Mouse (Mus musculus) embryonic fibroblast, embryonic 13.5 days (primary cell): ENCODE data around the gene Fam25c. TPM values are rescaled to one million over a fixed set of nuclear protein-coding genes. Genes with fewer than 3 reads are reported as not detected.
A peak's percentile ranks its signal among the peaks of the same experiment; 100 is the strongest.

Source experiments
- H3K27ac ChIP-seq: 2 replicates; pipeline ENCODE4 v1.5.1; 2012; ENCODE audit warnings: low read length, control low read depth, inconsistent platforms; ENCODE audit not compliant: insufficient read depth
- H3K4me1 ChIP-seq: 2 replicates; pipeline ENCODE4 v1.6.1; 2011; ENCODE audit warnings: low read length; ENCODE audit not compliant: control insufficient read depth, insufficient read depth
- H3K4me3 ChIP-seq: 2 replicates; pipeline ENCODE4 v1.5.1; 2011; ENCODE audit warnings: mild to moderate bottlenecking, control low read depth, low read length; ENCODE audit not compliant: insufficient read depth
- CTCF ChIP-seq: IDR thresholded peaks from 2 replicates; pipeline ENCODE4 v1.5.1; 2011; ENCODE audit warnings: mild to moderate bottlenecking, control low read depth, low read length, moderate library complexity, borderline replicate concordance; ENCODE audit not compliant: insufficient read depth
- POLR2A ChIP-seq: IDR thresholded peaks from 2 replicates; pipeline ENCODE4 v1.6.1; 2011; ENCODE audit warnings: low read depth, mild to moderate bottlenecking, control low read depth, low read length, moderate library complexity
- polyA plus RNA-seq: library from polyadenylated mRNA; stranded (reverse); fragments of >200 nt; gene quantifications from 2 replicates; pipeline ENCODE4 v1.2.4, GENCODE M21; 2011; ENCODE audit warnings: low read depth; ENCODE audit not compliant: missing spikeins, insufficient read length

Gene Fam25c
- polyA plus RNA-seq, 1 experiment: not detected

DNA sequence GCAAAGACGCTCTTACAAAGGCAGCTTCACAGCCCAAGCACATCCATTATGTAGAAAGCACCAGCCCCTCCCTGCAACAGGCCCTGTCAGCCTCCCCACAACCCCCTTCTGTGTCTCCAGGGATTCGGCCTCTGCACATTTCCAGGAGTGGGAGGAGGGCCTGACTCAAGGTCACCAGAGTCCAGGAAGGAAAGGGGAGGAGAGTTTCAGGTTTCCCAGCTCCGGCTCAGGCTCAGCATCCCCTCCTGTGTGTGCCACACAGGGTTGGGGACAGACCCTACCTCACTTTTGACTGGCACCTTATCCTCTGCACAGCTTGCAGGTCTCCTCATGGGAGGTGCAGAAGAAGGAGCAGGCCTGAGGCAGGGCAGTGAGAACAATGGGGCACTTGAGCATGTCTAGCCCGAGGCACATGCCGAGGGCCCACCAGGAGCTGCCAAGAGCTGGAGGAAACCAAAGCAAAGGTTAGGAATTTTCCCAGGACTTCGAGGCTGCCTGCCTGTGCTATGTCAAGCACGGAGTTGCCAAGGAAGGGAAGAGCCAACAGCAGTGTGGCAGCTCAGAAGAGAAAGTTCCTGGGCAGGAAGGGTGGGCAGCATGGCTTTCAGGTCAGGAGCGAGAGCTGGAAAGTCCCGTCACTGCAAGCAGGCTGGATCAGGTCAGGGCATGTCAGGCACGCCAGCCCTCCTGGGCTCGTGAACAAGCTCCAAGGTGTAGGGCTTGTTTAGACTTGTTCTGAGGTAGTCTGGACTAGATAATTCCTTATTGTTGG, 23.5 kb upstream of the Fam25c start:
- peak overlapping the region; percentile 16 for H3K27ac ChIP-seq
- no peak for TF ChIP-seq CTCF
- TF ChIP-seq POLR2A: no peak
- peaks cover 3% of the 10 kb centered on the region; the same call in 1 of the 2 replicates for H3K4me1 ChIP-seq
- no peak overlapping the region for H3K4me3 ChIP-seq

DNA sequence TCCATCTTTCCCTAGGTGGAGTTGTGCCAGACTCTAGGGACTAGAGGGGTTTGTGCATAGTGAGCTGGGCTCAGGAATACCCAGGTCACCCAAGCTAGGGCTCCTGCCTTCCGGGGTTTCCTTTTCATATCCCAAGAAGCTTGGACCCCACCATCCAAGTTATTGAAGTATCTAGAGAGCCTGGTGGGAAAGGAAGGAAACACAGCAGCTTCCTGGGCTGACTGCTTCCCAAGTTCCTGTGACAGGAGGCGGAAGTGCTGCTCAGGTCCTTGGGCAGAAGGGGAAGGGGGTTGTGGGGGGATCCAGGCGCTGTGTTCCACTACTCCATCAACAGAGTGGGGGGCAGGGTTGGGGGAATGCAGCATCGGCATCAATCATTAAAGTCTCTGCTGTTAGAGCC, 21.9 kb upstream of the Fam25c start:
- peaks cover 3% of the 10 kb centered on the region; the same call in 1 of the 2 replicates for H3K4me1 ChIP-seq
- no peak overlapping the region for H3K27ac ChIP-seq
- H3K4me3 ChIP-seq: no peak overlapping the region

DNA sequence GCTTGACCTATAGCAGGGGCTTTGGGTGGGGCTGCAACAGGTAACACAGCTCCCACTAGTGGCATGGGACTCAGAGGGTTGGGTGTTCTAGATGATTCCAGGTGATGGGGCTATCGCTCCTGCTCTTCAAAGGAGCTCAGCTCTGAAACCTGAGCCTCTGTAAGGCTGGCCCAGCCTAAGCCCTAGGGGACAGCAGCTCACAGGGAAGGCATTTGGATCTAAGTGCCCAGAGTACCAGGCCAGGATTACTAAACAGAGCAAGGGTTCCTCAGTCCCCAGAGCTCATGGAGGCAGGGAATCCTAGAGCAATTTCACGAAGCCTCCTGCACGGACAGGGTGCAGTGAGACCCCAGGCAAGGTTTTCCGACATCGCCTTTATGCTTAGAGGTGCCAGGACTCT, 20.7 kb upstream of the Fam25c start:
- TF ChIP-seq POLR2A (no peak), CTCF (no peak)
- no peak overlapping the region for H3K4me3 ChIP-seq
- H3K4me1 ChIP-seq: peaks cover 3% of the 10 kb centered on the region; the same call in 1 of the 2 replicates
- H3K27ac ChIP-seq: no peak overlapping the region

More for the DNA sequence above, 21.9 kb upstream of the Fam25c start:
- no peak for TF ChIP-seq POLR2A
- no peak for TF ChIP-seq CTCF

DNA sequence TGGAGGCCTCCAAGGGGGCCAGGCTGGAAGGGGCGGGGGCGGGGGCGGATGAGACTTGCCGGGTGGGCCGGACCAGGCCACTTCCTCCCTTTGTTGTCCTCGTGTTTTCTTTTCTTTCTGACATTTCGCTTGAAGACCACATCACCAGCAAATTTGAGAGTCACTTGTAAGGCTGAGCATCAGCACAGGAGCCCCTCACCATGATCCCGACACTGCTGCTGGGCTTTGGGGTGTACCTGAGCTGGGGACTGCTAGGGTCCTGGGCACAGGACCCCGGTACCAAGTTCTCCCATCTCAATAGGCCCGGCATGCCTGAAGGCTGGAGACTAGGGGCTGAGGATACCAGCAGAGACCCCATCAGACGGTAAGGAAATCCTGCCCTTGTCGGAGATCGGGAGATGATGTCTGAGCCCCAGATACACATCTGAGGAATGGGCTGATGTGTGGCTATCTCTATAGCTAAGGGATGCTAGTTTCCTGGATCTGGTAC, 20.2 kb upstream of the Fam25c start, which contains the start of gene Mmrn2:
Gene Mmrn2 (plus strand): TSS at position 51 of the 490 bp plus-strand sequence.
- Histone ChIP-seq H3K27ac (no peak within 1 kb of the TSS), H3K4me3 (no peak within 1 kb of the TSS), H3K4me1 (peaks cover 3% of the 10 kb centered on the region; the same call in 1 of the 2 replicates)
- TF ChIP-seq CTCF: no peak
- TF ChIP-seq POLR2A: no peak

DNA sequence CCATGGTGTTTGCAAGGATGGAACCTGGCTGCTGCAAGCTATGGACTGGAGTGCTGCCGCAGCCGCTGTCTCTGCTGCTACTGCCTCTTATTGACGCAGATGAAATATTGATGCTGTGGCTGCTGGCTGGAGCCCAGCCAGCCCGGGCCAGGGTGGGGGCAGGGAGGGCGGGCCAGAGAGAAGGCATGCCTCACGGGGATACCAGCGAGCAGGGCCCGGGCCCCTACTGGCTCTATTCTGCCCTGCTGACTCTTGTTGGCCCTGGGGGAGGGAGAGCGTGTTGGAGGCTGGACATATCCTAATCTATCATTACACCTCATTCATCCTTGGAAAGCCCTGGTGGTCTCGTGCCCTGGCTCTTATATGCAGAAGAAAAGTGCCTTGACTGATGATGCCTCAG, 19.3 kb upstream of the Fam25c start, which contains the start of gene Sncg:
Gene Sncg (minus strand): TSS at position 213 of the 400 bp plus-strand sequence.
- H3K4me3 ChIP-seq: no peak within 1 kb of the TSS
- peaks cover 3% of the 10 kb centered on the region; the same call in 1 of the 2 replicates for H3K4me1 ChIP-seq
- no peak for TF ChIP-seq POLR2A
- no peak for TF ChIP-seq CTCF
- H3K27ac ChIP-seq: no peak within 1 kb of the TSS

DNA sequence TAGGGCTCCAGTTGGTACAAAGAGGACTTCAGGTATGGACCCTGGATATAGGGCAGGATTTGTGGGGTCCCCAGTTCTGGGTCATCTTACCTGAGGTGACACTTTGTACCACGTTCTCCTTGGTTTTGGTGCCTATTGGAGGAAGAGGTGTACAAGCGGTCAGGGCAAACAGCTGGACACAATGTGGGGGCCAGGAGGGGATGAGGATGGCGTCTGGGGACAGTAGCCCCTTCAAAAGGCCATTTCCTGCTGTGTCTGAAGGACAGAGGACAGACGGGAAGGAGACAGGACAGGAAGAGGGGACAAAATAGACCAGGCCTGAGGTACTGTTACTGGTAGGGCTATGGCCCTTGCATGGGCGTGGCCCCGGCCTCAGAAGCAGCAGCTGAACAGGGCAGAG, 18.3 kb upstream of the Fam25c start:
- Histone ChIP-seq H3K27ac (no peak overlapping the region), H3K4me3 (no peak overlapping the region), H3K4me1 (peaks cover under 1% of the 10 kb centered on the region; the same call in 1 of the 2 replicates)
- TF ChIP-seq CTCF: no peak
- TF ChIP-seq POLR2A: no peak

DNA sequence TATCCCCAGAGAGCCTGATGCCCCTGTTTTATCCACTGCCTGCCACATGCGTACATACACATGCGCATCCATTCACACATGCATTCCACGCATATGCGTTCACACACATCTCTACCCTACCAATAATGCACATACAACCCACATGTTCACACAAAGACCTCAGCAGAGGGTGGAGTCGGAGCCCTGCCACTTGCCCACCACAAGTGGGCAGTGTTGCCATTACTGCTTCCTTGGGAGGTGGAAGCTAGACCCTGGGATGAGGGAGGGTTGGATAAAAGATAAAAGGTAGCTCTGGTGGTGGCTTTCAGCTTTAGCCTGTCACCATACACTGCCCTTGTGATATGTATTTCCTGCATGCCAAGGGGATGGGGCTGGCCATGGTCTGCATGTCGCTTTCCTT, 17.4 kb upstream of the Fam25c start:
- no peak overlapping the region for H3K27ac ChIP-seq
- no peak overlapping the region for H3K4me3 ChIP-seq
- no peaks in the 10 kb centered on the region for H3K4me1 ChIP-seq
- peak; percentile 43; the same call in 1 of the 2 replicates for TF ChIP-seq CTCF
- TF ChIP-seq POLR2A: no peak

DNA sequence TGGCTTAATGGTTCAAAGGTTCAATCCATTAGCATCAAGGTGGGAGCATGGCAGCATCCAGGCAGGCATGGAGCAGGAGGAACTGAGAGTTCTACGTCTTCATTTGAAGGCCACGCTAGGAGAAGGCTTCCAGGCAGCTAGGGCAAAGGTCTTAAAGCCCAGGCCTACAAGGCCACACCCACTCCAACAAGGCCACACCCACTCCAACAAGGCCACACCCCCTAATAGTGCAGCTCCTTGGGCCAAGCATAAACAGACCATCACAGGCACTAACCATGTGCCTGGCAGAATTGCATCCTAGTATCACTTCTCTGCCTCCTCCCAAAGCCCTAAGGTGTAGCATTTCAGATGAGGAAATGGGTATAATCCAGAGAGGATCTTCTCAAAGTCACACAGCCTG, 16.5 kb upstream of the Fam25c start:
- Histone ChIP-seq H3K4me3 (no peak overlapping the region), H3K4me1 (no peaks in the 10 kb centered on the region), H3K27ac (no peak overlapping the region)
- TF ChIP-seq POLR2A (no peak), CTCF (no peak)

DNA sequence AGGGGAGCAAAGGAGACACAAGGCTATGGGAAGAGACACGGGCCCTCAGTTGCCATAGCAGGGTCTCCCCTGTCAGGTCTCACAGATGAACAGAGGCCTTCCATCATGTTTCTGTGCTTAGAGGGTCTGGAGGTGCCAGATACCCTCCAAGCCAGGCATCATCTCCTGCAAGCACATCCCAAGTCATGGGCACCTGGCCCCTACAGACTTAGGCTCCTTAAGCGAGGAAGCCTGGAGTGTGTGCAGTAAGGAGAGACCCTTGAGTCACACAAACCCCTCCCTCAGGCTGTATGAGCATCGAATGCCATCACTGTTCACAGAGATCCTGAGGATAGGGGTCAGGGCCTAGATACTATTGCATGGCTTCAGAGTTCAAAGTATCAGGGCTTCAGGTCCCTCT, 15.7 kb upstream of the Fam25c start:
- Histone ChIP-seq H3K27ac (no peak overlapping the region), H3K4me3 (no peak overlapping the region), H3K4me1 (no peaks in the 10 kb centered on the region)
- TF ChIP-seq POLR2A: no peak
- no peak for TF ChIP-seq CTCF

DNA sequence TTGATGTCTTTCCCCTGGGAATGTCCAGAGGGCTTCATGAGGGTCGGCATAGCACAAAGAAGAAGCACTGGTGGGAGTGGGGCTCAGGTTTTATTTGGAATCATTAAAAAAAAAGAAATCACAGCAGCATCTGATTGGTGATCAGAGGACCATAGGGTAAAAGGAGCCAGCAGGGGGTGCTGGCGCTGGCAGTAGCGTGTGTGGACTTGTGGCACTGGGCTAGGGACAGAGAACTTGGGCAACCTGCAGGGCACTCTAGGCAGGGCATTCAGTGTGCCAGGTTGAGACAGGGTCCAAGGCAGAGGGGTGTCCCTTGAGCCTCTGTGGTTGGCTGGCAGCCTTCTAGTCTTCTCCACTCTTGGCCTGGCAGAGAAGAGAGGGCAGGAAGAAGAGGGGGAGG, 15.0 kb upstream of the Fam25c start:
- TF ChIP-seq POLR2A (no peak), CTCF (no peak)
- no peak overlapping the region for H3K4me3 ChIP-seq

More for the DNA sequence above, 15.0 kb upstream of the Fam25c start:
- Histone ChIP-seq H3K27ac (no peak overlapping the region), H3K4me1 (no peaks in the 10 kb centered on the region)
